Mouse (Mus musculus) kidney, adult 2 months (tissue): ENCODE measurements around the gene Rpl10a. TPM values are rescaled to one million over a fixed set of nuclear protein-coding genes. Genes with fewer than 3 reads are reported as not detected.
A peak's percentile ranks its signal among the peaks of the same experiment; 100 is the strongest.

ENCODE experiments used
- DNase-seq: peaks from one replicate; pipeline ENCODE4 v3.0.0; 2021
- H3K27ac ChIP-seq: fragments of 200-500 bp; 2 replicates; pipeline ENCODE4 v1.5.1; 2012; ENCODE audit warnings: low read depth, low read length, control low read depth, inconsistent platforms; ENCODE audit not compliant: insufficient read depth
- H3K27me3 ChIP-seq: fragments of 200-500 bp; replicated peaks from 2 replicates; pipeline ENCODE4 v1.6.1; 2012; ENCODE audit warnings: mild to moderate bottlenecking, moderate library complexity, low read length, inconsistent platforms; ENCODE audit not compliant: control insufficient read depth, insufficient read depth
- H3K36me3 ChIP-seq: fragments of 200-500 bp; 2 replicates; pipeline ENCODE4 v1.6.1; 2012; ENCODE audit warnings: mild to moderate bottlenecking, moderate library complexity, low read length, inconsistent platforms; ENCODE audit not compliant: control insufficient read depth, insufficient read depth
- H3K4me1 ChIP-seq: fragments of 200-500 bp; 2 replicates; pipeline ENCODE4 v1.6.1; 2011; ENCODE audit warnings: low read length; ENCODE audit not compliant: control insufficient read depth, insufficient read depth
- H3K4me3 ChIP-seq: fragments of 200-500 bp; 2 replicates; pipeline ENCODE4 v1.5.1; 2011; ENCODE audit warnings: mild to moderate bottlenecking, low read depth, low read length, control low read depth; ENCODE audit not compliant: insufficient read depth
- CTCF ChIP-seq: fragments of 200-500 bp; conservative IDR thresholded peaks from 2 replicates; pipeline ENCODE4 v1.5.1; 2011; ENCODE audit warnings: low read depth, mild to moderate bottlenecking, control low read depth, low read length, moderate library complexity, mixed read lengths; ENCODE audit not compliant: insufficient read depth, insufficient read length
- POLR2A ChIP-seq: fragments of 200-500 bp; IDR thresholded peaks from one replicate; pipeline ENCODE4 v1.6.1; 2011; ENCODE audit warnings: low read depth, low read length, control low read depth
- WGBS: fragments of 180-500 bp; shearing (Covaris S2); methylation state at CpG from one replicate; pipeline ENCODE4 v1.1.7; 2018; 5-methylcytosine and 5-hydroxymethylcytosine counted together
- polyA plus RNA-seq: library from polyadenylated mRNA; depleted of rRNA; stranded (reverse); fragments of >200 nt; gene quantifications from 2 replicates; pipeline ENCODE4 v1.2.3, GENCODE M21; 2012; rRNA removed

The Rpl10a gene
- polyA plus RNA-seq, 1 experiment: 2,603 TPM

DNA sequence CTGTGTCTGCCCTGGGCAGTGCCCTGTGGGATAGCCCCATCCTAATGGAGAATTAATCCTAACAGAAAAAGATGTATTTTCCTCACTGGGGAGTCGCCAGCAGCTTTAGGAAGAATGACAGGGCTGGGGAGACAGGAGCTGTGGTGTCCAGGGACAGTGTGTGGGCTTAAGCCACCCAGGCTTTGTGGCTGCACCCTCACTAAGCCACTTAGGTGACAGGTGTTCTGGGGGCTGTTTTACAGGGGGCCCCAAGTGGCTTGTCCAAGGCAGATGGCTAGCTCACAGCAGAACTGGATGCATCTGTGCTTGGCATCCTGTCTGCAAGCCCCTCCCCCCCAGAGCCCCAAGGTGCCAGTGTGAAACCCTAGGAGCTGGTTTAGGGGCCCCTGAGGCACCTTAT, 43.7 kb downstream of the Rpl10a start:
- no peak overlapping the region for H3K4me3 ChIP-seq
- 82% methylated on average over 1 of the region's 1 CpGs for WGBS
- H3K36me3 ChIP-seq: no peaks in the 10 kb centered on the region
- TF ChIP-seq CTCF: no peak
- no peak for TF ChIP-seq POLR2A
- no peak for DNase-seq
- H3K4me1 ChIP-seq: no peaks in the 10 kb centered on the region
- no peak overlapping the region for H3K27ac ChIP-seq
- H3K27me3 ChIP-seq: no peaks in the 10 kb centered on the region

DNA sequence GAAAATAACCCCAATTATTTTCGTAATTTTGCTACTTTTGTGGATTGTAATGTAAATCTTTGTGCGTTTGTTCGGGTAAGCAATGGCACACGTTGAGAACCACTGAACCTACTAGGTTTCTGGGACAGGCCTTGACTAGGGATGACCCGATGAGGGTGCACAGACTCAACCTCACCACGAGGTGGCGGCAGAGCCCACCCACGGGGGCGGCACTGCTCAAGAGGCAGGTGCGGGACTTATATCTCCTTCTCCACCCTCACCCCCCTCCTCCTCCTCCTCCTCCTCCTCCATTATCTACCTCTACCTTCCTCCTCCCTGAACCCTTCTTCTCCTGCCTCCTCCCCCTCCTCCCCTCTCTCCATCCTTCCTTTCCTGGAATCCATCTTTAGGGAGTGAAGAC, 45.5 kb downstream of the Rpl10a start:
- Histone ChIP-seq H3K4me1 (no peaks in the 10 kb centered on the region), H3K27ac (no peak overlapping the region), H3K36me3 (no peaks in the 10 kb centered on the region), H3K4me3 (no peak overlapping the region), H3K27me3 (no peaks in the 10 kb centered on the region)
- 23% methylated on average over 10 of the region's 10 CpGs for WGBS
- peak; percentile 40 for DNase-seq
- TF ChIP-seq POLR2A (no peak), CTCF (peak; percentile 83)

DNA sequence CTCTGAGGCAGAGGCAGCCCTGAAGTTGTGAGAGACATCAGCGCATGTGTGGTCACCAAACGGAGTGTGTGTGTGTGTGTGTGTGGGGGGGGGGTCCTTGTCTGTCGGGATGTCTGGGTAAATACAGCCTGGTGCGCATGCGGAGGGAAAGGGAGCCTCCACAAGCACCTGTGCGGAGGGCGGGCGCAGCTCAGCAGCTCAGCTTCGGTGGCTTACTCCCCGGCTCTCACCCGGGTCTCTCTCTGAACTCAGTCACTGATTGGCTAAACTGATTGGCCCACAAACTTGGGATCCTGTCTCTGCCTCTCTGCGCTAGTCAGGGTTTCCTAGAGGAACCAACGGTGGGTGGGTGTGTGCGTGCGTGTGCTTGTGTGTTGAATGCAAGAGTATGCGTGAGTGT, 46.2 kb downstream of the Rpl10a start:
- H3K4me1 ChIP-seq: no peaks in the 10 kb centered on the region
- no peaks in the 10 kb centered on the region for H3K36me3 ChIP-seq
- no peak overlapping the region for H3K27ac ChIP-seq
- TF ChIP-seq POLR2A (no peak), CTCF (no peak)
- H3K27me3 ChIP-seq: no peaks in the 10 kb centered on the region
- 26% methylated on average over 16 of the region's 16 CpGs for WGBS
- H3K4me3 ChIP-seq: no peak overlapping the region
- DNase-seq: no peak

DNA sequence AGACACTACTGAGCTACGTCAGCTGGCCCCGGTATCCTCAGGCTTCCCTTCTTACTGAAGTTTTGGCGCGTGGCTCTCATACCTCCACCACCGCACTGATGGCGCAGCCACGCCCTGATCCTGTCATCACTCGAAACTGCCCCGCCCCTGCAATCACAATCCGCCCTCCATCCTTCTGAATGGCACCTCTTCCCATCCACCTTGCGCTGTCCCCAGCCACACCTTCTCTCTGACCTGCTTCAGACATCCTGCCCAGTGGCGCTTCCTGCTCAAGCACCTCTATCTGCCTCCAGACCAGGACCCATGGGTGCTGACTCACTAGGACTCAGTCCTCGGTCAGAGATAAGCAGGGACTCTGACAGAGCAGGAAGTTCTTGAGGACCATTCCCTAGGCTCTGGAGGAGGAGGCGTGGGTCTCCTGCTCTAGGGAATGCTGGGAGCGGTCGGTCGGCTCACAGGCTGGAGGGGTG, 47.4 kb downstream of the Rpl10a start:
- Histone ChIP-seq H3K4me3 (no peak overlapping the region), H3K27me3 (no peaks in the 10 kb centered on the region), H3K36me3 (no peaks in the 10 kb centered on the region), H3K4me1 (no peaks in the 10 kb centered on the region), H3K27ac (no peak overlapping the region)
- no peak for DNase-seq
- TF ChIP-seq CTCF (no peak), POLR2A (no peak)
- 15% methylated on average over 17 of the region's 17 CpGs for WGBS

DNA sequence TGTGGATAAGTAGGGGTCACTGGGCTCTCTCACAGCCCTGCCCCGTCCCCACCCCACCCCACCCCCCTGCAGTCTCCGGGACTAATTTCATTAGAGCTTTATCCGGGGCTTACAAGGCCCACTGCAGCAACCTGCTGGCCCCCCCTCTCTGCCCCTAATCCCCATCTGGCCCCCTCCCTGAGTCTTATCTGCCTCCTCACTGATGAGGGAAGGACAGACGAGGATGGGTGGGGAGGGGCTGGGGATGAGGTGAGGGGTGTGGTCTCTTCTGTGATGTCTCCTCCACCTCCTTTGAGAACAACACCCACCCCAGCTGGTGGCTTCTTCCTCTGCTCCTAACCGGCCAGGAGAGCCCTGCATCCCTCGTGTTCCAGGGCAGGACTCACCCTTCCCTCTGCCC, 52.0 kb downstream of the Rpl10a start:
- no peak for DNase-seq
- TF ChIP-seq CTCF (no peak), POLR2A (no peak)
- WGBS: 29% methylated on average over 6 of the region's 6 CpGs
- Histone ChIP-seq H3K27me3 (no peaks in the 10 kb centered on the region), H3K4me1 (no peaks in the 10 kb centered on the region), H3K27ac (no peak overlapping the region), H3K36me3 (no peaks in the 10 kb centered on the region), H3K4me3 (no peak overlapping the region)

Other genes starting within 250 kb of the Rpl10a start
- 1.4 and 2.5 TPM in 2 replicates for gene Tcp11, start 247.8 kb upstream of the Rpl10a start, polyA plus RNA-seq
- gene Scube3, start 186.3 kb upstream of the Rpl10a start, polyA plus RNA-seq: 2.4 and 5.4 TPM in 2 replicates
- 54.1 and 63.7 TPM in 2 replicates for gene Zfp523, start 151.3 kb upstream of the Rpl10a start, polyA plus RNA-seq
- 4.7 and 7.5 TPM in 2 replicates for gene Def6, start 120.7 kb upstream of the Rpl10a start, polyA plus RNA-seq
- 27.5 and 28.0 TPM in 2 replicates for gene Ppard, start 95.8 kb upstream of the Rpl10a start, polyA plus RNA-seq
- gene Fance, start 15.0 kb upstream of the Rpl10a start, polyA plus RNA-seq: 11.4 and 12.1 TPM in 2 replicates
- gene Tead3, start 22.3 kb downstream of the Rpl10a start, polyA plus RNA-seq: 15.7 and 17.8 TPM in 2 replicates
- gene Tulp1, start 36.8 kb downstream of the Rpl10a start, polyA plus RNA-seq: 0.11 TPM in 1 of 2 replicates, not detected in the other
- gene Fkbp5, start 189.1 kb downstream of the Rpl10a start, polyA plus RNA-seq: 13.4 and 14.3 TPM in 2 replicates
- gene Armc12, start 202.3 kb downstream of the Rpl10a start, polyA plus RNA-seq: 0.20 TPM in 1 of 2 replicates, not detected in the other
- not detected in 2 replicates for gene Clpsl2, start 220.9 kb downstream of the Rpl10a start, polyA plus RNA-seq
- 0.35 and 2.0 TPM in 2 replicates for gene Clps, start 232.3 kb downstream of the Rpl10a start, polyA plus RNA-seq
- gene Lhfpl5, start 247.2 kb downstream of the Rpl10a start, polyA plus RNA-seq: 0.19 and 0.41 TPM in 2 replicates